Mouse (Mus musculus): ENCODE measurements around the gene Trp53tg5. TPM values are rescaled to one million over a fixed set of nuclear protein-coding genes. Genes with fewer than 3 reads are reported as not detected.

Trp53tg5 gene
- polyA plus RNA-seq, 1 experiment from 2014 or later: not detected

GRCm38 (mm10) chr2:164454846-164455245, 18.7 kb downstream of the Trp53tg5 start:
- no peaks in the 10 kb centered on the region for H3K9me3 ChIP-seq (replicated peaks; ENCODE audit: control insufficient read depth, low read length, poor library complexity, severe bottlenecking)
- whole genome bisulfite sequencing: 84% methylated on average over 10 of the region's 10 CpGs
- no peak overlapping the region for H3K4me2 ChIP-seq (ENCODE audit: low read length)
- no peak overlapping the region for H3K27ac ChIP-seq (ENCODE audit: low read length)
- H3K36me3 ChIP-seq (ENCODE audit: control insufficient read depth, insufficient read depth, low read length): no peaks in the 10 kb centered on the region
- H3K4me1 ChIP-seq (ENCODE audit: control insufficient read depth, insufficient read depth, low read length): no peaks in the 10 kb centered on the region
- ATAC-seq: no peak
- H3K4me3 ChIP-seq (ENCODE audit: low read depth, low read length): no peak overlapping the region
- no peak overlapping the region for H3K9ac ChIP-seq (ENCODE audit: low read depth, low read length)
- H3K27me3 ChIP-seq (ENCODE audit: control insufficient read depth, insufficient read depth, low read depth, low read length): no peaks in the 10 kb centered on the region

GRCm38 (mm10) chr2:164453887-164454500, 19.5 kb downstream of the Trp53tg5 start:
- Histone ChIP-seq H3K9me3 (replicated peaks; ENCODE audit: control insufficient read depth, low read length, poor library complexity, severe bottlenecking) (no peaks in the 10 kb centered on the region), H3K4me3 (ENCODE audit: low read depth, low read length) (no peak overlapping the region), H3K4me2 (ENCODE audit: low read length) (no peak overlapping the region), H3K36me3 (ENCODE audit: control insufficient read depth, insufficient read depth, low read length) (no peaks in the 10 kb centered on the region), H3K27ac (ENCODE audit: low read length) (no peak overlapping the region), H3K9ac (ENCODE audit: low read depth, low read length) (no peak overlapping the region), H3K27me3 (ENCODE audit: control insufficient read depth, insufficient read depth, low read depth, low read length) (no peaks in the 10 kb centered on the region), H3K4me1 (ENCODE audit: control insufficient read depth, insufficient read depth, low read length) (no peaks in the 10 kb centered on the region)
- no peak for ATAC-seq
- 66% methylated on average over 7 of the region's 7 CpGs for WGBS

- ATAC-seq: no peak
- no peaks in the 10 kb centered on the region for H3K36me3 ChIP-seq (ENCODE audit: control insufficient read depth, insufficient read depth, low read length)
- WGBS: 85% methylated on average over 14 of the region's 14 CpGs
Measured at GRCm38 (mm10) chr2:164453047-164453757, 20.3 kb downstream of the Trp53tg5 start.

GRCm38 (mm10) chr2:164452000-164452676, 21.4 kb downstream of the Trp53tg5 start:
- Histone ChIP-seq H3K4me3 (ENCODE audit: low read depth, low read length) (no peak overlapping the region), H3K27me3 (ENCODE audit: control insufficient read depth, insufficient read depth, low read depth, low read length) (no peaks in the 10 kb centered on the region), H3K4me2 (ENCODE audit: low read length) (no peak overlapping the region), H3K9me3 (replicated peaks; ENCODE audit: control insufficient read depth, low read length, poor library complexity, severe bottlenecking) (no peaks in the 10 kb centered on the region), H3K9ac (ENCODE audit: low read depth, low read length) (no peak overlapping the region), H3K36me3 (ENCODE audit: control insufficient read depth, insufficient read depth, low read length) (no peaks in the 10 kb centered on the region), H3K27ac (ENCODE audit: low read length) (no peak overlapping the region), H3K4me1 (ENCODE audit: control insufficient read depth, insufficient read depth, low read length) (no peaks in the 10 kb centered on the region)
- no peak for ATAC-seq
- WGBS: 52% methylated on average over 13 of the region's 13 CpGs

More at GRCm38 (mm10) chr2:164453047-164453757, 20.3 kb downstream of the Trp53tg5 start:
- Histone ChIP-seq H3K4me2 (ENCODE audit: low read length) (no peak overlapping the region), H3K27ac (ENCODE audit: low read length) (no peak overlapping the region), H3K27me3 (ENCODE audit: control insufficient read depth, insufficient read depth, low read depth, low read length) (no peaks in the 10 kb centered on the region), H3K9me3 (replicated peaks; ENCODE audit: control insufficient read depth, low read length, poor library complexity, severe bottlenecking) (no peaks in the 10 kb centered on the region), H3K9ac (ENCODE audit: low read depth, low read length) (no peak overlapping the region), H3K4me1 (ENCODE audit: control insufficient read depth, insufficient read depth, low read length) (no peaks in the 10 kb centered on the region), H3K4me3 (ENCODE audit: low read depth, low read length) (no peak overlapping the region)

GRCm38 (mm10) chr2:164449341-164450042, 24.0 kb downstream of the Trp53tg5 start:
- H3K27me3 ChIP-seq (ENCODE audit: control insufficient read depth, insufficient read depth, low read depth, low read length): no peaks in the 10 kb centered on the region
- H3K9me3 ChIP-seq (replicated peaks; ENCODE audit: control insufficient read depth, low read length, poor library complexity, severe bottlenecking): no peaks in the 10 kb centered on the region
- ATAC-seq: no peak
- no peak overlapping the region for H3K4me3 ChIP-seq (ENCODE audit: low read depth, low read length)
- WGBS: 90% methylated on average over 14 of the region's 14 CpGs
- H3K4me2 ChIP-seq (ENCODE audit: low read length): no peak overlapping the region
- no peaks in the 10 kb centered on the region for H3K36me3 ChIP-seq (ENCODE audit: control insufficient read depth, insufficient read depth, low read length)
- H3K4me1 ChIP-seq (ENCODE audit: control insufficient read depth, insufficient read depth, low read length): no peaks in the 10 kb centered on the region
- H3K9ac ChIP-seq (ENCODE audit: low read depth, low read length): no peak overlapping the region
- no peak overlapping the region for H3K27ac ChIP-seq (ENCODE audit: low read length)

GRCm38 (mm10) chr2:164448921-164449320, 24.6 kb downstream of the Trp53tg5 start:
- no peaks in the 10 kb centered on the region for H3K9me3 ChIP-seq (replicated peaks; ENCODE audit: control insufficient read depth, low read length, poor library complexity, severe bottlenecking)
- no peak overlapping the region for H3K9ac ChIP-seq (ENCODE audit: low read depth, low read length)
- 84% methylated on average over 5 of the region's 5 CpGs for WGBS
- H3K4me2 ChIP-seq (ENCODE audit: low read length): no peak overlapping the region
- no peaks in the 10 kb centered on the region for H3K27me3 ChIP-seq (ENCODE audit: control insufficient read depth, insufficient read depth, low read depth, low read length)
- no peak for ATAC-seq
- no peaks in the 10 kb centered on the region for H3K36me3 ChIP-seq (ENCODE audit: control insufficient read depth, insufficient read depth, low read length)
- H3K4me1 ChIP-seq (ENCODE audit: control insufficient read depth, insufficient read depth, low read length): no peaks in the 10 kb centered on the region
- H3K27ac ChIP-seq (ENCODE audit: low read length): no peak overlapping the region
- H3K4me3 ChIP-seq (ENCODE audit: low read depth, low read length): no peak overlapping the region

GRCm38 (mm10) chr2:164448140-164448539, 25.4 kb downstream of the Trp53tg5 start:
- WGBS: 89% methylated on average over 1 of the region's 1 CpGs
- Histone ChIP-seq H3K4me3 (ENCODE audit: low read depth, low read length) (no peak overlapping the region), H3K27me3 (ENCODE audit: control insufficient read depth, insufficient read depth, low read depth, low read length) (no peaks in the 10 kb centered on the region), H3K9me3 (replicated peaks; ENCODE audit: control insufficient read depth, low read length, poor library complexity, severe bottlenecking) (no peaks in the 10 kb centered on the region), H3K27ac (ENCODE audit: low read length) (no peak overlapping the region), H3K9ac (ENCODE audit: low read depth, low read length) (no peak overlapping the region), H3K36me3 (ENCODE audit: control insufficient read depth, insufficient read depth, low read length) (no peaks in the 10 kb centered on the region), H3K4me1 (ENCODE audit: control insufficient read depth, insufficient read depth, low read length) (peaks cover 6% of the 10 kb centered on the region; the same call in 1 of the 2 replicates), H3K4me2 (ENCODE audit: low read length) (no peak overlapping the region)
- ATAC-seq: no peak

- H3K27me3 ChIP-seq (ENCODE audit: control insufficient read depth, insufficient read depth, low read depth, low read length): peaks cover 7% of the 10 kb centered on the region
- no peak for ATAC-seq
- no peaks in the 10 kb centered on the region for H3K36me3 ChIP-seq (ENCODE audit: control insufficient read depth, insufficient read depth, low read length)
- H3K27ac ChIP-seq (ENCODE audit: low read length): no peak overlapping the region
- no peak overlapping the region for H3K4me3 ChIP-seq (ENCODE audit: low read depth, low read length)
- H3K4me1 ChIP-seq (ENCODE audit: control insufficient read depth, insufficient read depth, low read length): peaks cover 17% of the 10 kb centered on the region
- no peaks in the 10 kb centered on the region for H3K9me3 ChIP-seq (replicated peaks; ENCODE audit: control insufficient read depth, low read length, poor library complexity, severe bottlenecking)
- H3K9ac ChIP-seq (ENCODE audit: low read depth, low read length): no peak overlapping the region
- 78% methylated on average over 3 of the region's 3 CpGs for whole genome bisulfite sequencing
- H3K4me2 ChIP-seq (ENCODE audit: low read length): no peak overlapping the region
Measured at GRCm38 (mm10) chr2:164446086-164446469, 27.4 kb downstream of the Trp53tg5 start.

Data from midbrain, embryonic 16.5 days (tissue).